Mouse (Mus musculus) splenic B cell, adult 2 months (primary cell): ENCODE results near the gene Gm20696.
A peak's percentile ranks its signal among the peaks of the same experiment; 100 is the strongest.

Experiments used
- DNase-seq: peaks from one replicate; pipeline ENCODE4 v3.0.0-alpha.2; 2011; ENCODE audit warnings: low read depth, low spot score
- H3K27me3 ChIP-seq: 2 replicates; pipeline ENCODE4 v1.6.1; 2012; ENCODE audit warnings: mild to moderate bottlenecking, low read length, moderate library complexity, mixed read lengths; ENCODE audit not compliant: control insufficient read depth, poor library complexity, insufficient read depth, severe bottlenecking
- H3K36me3 ChIP-seq: 2 replicates; pipeline ENCODE4 v1.6.1; 2012; ENCODE audit warnings: mild to moderate bottlenecking, low read length, moderate library complexity, mixed read lengths; ENCODE audit not compliant: control insufficient read depth, poor library complexity, insufficient read depth, severe bottlenecking

Gm20696 gene

GRCm38 (mm10) chr6:99388741-99389675, 277.6 kb downstream of the Gm20696 start:
- peak; percentile 84 for DNase-seq
- H3K27me3 ChIP-seq: no peaks in the 10 kb centered on the region
- H3K36me3 ChIP-seq: no peaks in the 10 kb centered on the region

- no peak for DNase-seq
- no peaks in the 10 kb centered on the region for H3K36me3 ChIP-seq
Observed at GRCm38 (mm10) chr6:99388023-99388422, 278.6 kb downstream of the Gm20696 start.

GRCm38 (mm10) chr6:99385059-99385604, 281.5 kb downstream of the Gm20696 start:
- peak; percentile 59 for DNase-seq
- Histone ChIP-seq H3K36me3 (no peaks in the 10 kb centered on the region), H3K27me3 (no peaks in the 10 kb centered on the region)

More at GRCm38 (mm10) chr6:99388023-99388422, 278.6 kb downstream of the Gm20696 start:
- H3K27me3 ChIP-seq: no peaks in the 10 kb centered on the region

- no peak for DNase-seq
- no peaks in the 10 kb centered on the region for H3K36me3 ChIP-seq
- H3K27me3 ChIP-seq: no peaks in the 10 kb centered on the region
Observed at GRCm38 (mm10) chr6:99383846-99384472, 282.6 kb downstream of the Gm20696 start.

- H3K27me3 ChIP-seq: no peaks in the 10 kb centered on the region
- DNase-seq: peak; percentile 30
- H3K36me3 ChIP-seq: no peaks in the 10 kb centered on the region
Observed at GRCm38 (mm10) chr6:99380146-99380545, 286.5 kb downstream of the Gm20696 start.

GRCm38 (mm10) chr6:99378997-99379710, 287.4 kb downstream of the Gm20696 start:
- no peak for DNase-seq
- Histone ChIP-seq H3K36me3 (no peaks in the 10 kb centered on the region), H3K27me3 (no peaks in the 10 kb centered on the region)

GRCm38 (mm10) chr6:99377716-99378115, 288.9 kb downstream of the Gm20696 start:
- H3K36me3 ChIP-seq: no peaks in the 10 kb centered on the region
- H3K27me3 ChIP-seq: no peaks in the 10 kb centered on the region
- no peak for DNase-seq

- Histone ChIP-seq H3K27me3 (no peaks in the 10 kb centered on the region), H3K36me3 (no peaks in the 10 kb centered on the region)
- DNase-seq: peak; percentile 32
Observed at GRCm38 (mm10) chr6:99377131-99377530, 289.5 kb downstream of the Gm20696 start.

GRCm38 (mm10) chr6:99376721-99377120, 289.9 kb downstream of the Gm20696 start:
- Histone ChIP-seq H3K27me3 (no peaks in the 10 kb centered on the region), H3K36me3 (no peaks in the 10 kb centered on the region)
- DNase-seq: no peak

GRCm38 (mm10) chr6:99375865-99376264, 290.7 kb downstream of the Gm20696 start:
- no peaks in the 10 kb centered on the region for H3K27me3 ChIP-seq
- no peaks in the 10 kb centered on the region for H3K36me3 ChIP-seq
- DNase-seq: peak; percentile 68

- Histone ChIP-seq H3K27me3 (no peaks in the 10 kb centered on the region), H3K36me3 (no peaks in the 10 kb centered on the region)
- DNase-seq: peak; percentile 67
Observed at GRCm38 (mm10) chr6:99375376-99375775, 291.2 kb downstream of the Gm20696 start.

GRCm38 (mm10) chr6:99374448-99375271, 291.9 kb downstream of the Gm20696 start:
- DNase-seq: peak; percentile 79
- Histone ChIP-seq H3K36me3 (no peaks in the 10 kb centered on the region), H3K27me3 (no peaks in the 10 kb centered on the region)

GRCm38 (mm10) chr6:99372427-99372826, 294.2 kb downstream of the Gm20696 start:
- peak; percentile 17 for DNase-seq
- H3K36me3 ChIP-seq: no peaks in the 10 kb centered on the region

GRCm38 (mm10) chr6:99372016-99372415, 294.6 kb downstream of the Gm20696 start:
- H3K36me3 ChIP-seq: no peaks in the 10 kb centered on the region

More at GRCm38 (mm10) chr6:99372427-99372826, 294.2 kb downstream of the Gm20696 start:
- no peaks in the 10 kb centered on the region for H3K27me3 ChIP-seq

More at GRCm38 (mm10) chr6:99372016-99372415, 294.6 kb downstream of the Gm20696 start:
- H3K27me3 ChIP-seq: no peaks in the 10 kb centered on the region
- no peak for DNase-seq
